Mouse (Mus musculus): ENCODE measurements around the gene 2300009A05Rik. TPM values are rescaled to one million over a fixed set of nuclear protein-coding genes. Genes with fewer than 3 reads are reported as not detected.

The 2300009A05Rik gene
- polyA plus RNA-seq, 2 experiments = 10.2 to 23.9 TPM

- no peak overlapping the region for H3K4me2 ChIP-seq (ENCODE audit: low read depth)
- TF ChIP-seq CTCF (IDR thresholded peaks at IDR 0.05; ENCODE audit: low read depth) = no peak
- no peak for TF ChIP-seq EP300 (IDR thresholded peaks at IDR 0.05; ENCODE audit: low read depth)
- no peak overlapping the region for H3K9ac ChIP-seq (replicated peaks)
- DNase-seq (ENCODE audit: low read depth in 3 of 3, low spot score in 3 of 3) (no peak), ATAC-seq (ENCODE audit: insufficient read depth) (no peak)
- no peaks in the 10 kb centered on the region for H3K36me3 ChIP-seq (replicated peaks; ENCODE audit: control insufficient read depth, insufficient read depth, low read depth)
- H3K27me3 ChIP-seq (ENCODE audit: control insufficient read depth, insufficient read depth, low read length) = no peaks in the 10 kb centered on the region
- no peak overlapping the region for H3K27ac ChIP-seq
- H3K4me1 ChIP-seq (replicated peaks; ENCODE audit: control insufficient read depth in 2 of 2, insufficient read depth in 2 of 2, low read length in 1 of 2) = peaks cover 13 to 14% of the 10 kb centered on the region in 2 experiments
- no peaks in the 10 kb centered on the region for H3K9me3 ChIP-seq (ENCODE audit: control insufficient read depth, low read length)
- no peak overlapping the region for H3K4me3 ChIP-seq (ENCODE audit: insufficient read depth in 1 of 2, low read depth in 2 of 2, low read length in 2 of 2)
- 70% methylated on average over 3 of the region's 3 CpGs for WGBS (ENCODE audit: insufficient replicate concordance)
These were observed 18.7 kb downstream of the 2300009A05Rik start for GRCm38 (mm10) chr9:63380326-63380725.

- no peaks in the 10 kb centered on the region for H3K27me3 ChIP-seq (ENCODE audit: control insufficient read depth, insufficient read depth, low read length)
- ATAC-seq (ENCODE audit: insufficient read depth) = no peak
- peak overlapping the region; percentile 82 for H3K4me2 ChIP-seq (ENCODE audit: low read depth)
- peaks cover 9 to 11% of the 10 kb centered on the region in 2 experiments for H3K4me1 ChIP-seq (replicated peaks; ENCODE audit: control insufficient read depth in 2 of 2, insufficient read depth in 2 of 2, low read length in 1 of 2)
- H3K36me3 ChIP-seq (replicated peaks; ENCODE audit: control insufficient read depth, insufficient read depth, low read depth) = no peaks in the 10 kb centered on the region
- H3K27ac ChIP-seq = no peak overlapping the region
- H3K4me3 ChIP-seq (ENCODE audit: insufficient read depth in 1 of 2, low read depth in 2 of 2, low read length in 2 of 2) = peak overlapping the region; percentile 82 to 95
- DNase-seq (ENCODE audit: low read depth in 3 of 3, low spot score in 3 of 3) = no peak
- no peaks in the 10 kb centered on the region for H3K9me3 ChIP-seq (ENCODE audit: control insufficient read depth, low read length)
- peak overlapping the region; percentile 78 for H3K9ac ChIP-seq (replicated peaks)
- TF ChIP-seq CTCF (IDR thresholded peaks at IDR 0.05; ENCODE audit: low read depth) (no peak), EP300 (IDR thresholded peaks at IDR 0.05; ENCODE audit: low read depth) (no peak)
- 15% methylated on average over 8 of the region's 8 CpGs for WGBS (ENCODE audit: insufficient replicate concordance)
These were observed 20.9 kb downstream of the 2300009A05Rik start for GRCm38 (mm10) chr9:63378174-63378573.

- Histone ChIP-seq H3K4me3 (ENCODE audit: insufficient read depth in 1 of 2, low read depth in 2 of 2, low read length in 2 of 2) (peak within 1 kb of the TSS; percentile 82 to 95), H3K27me3 (ENCODE audit: control insufficient read depth, insufficient read depth, low read length) (no peaks in the 10 kb centered on the region), H3K36me3 (replicated peaks; ENCODE audit: control insufficient read depth, insufficient read depth, low read depth) (no peaks in the 10 kb centered on the region), H3K4me2 (ENCODE audit: low read depth) (peak within 1 kb of the TSS; percentile 82), H3K4me1 (replicated peaks; ENCODE audit: control insufficient read depth in 2 of 2, insufficient read depth in 2 of 2, low read length in 1 of 2) (peaks cover 9% of the 10 kb centered on the region in 2 experiments), H3K9me3 (ENCODE audit: control insufficient read depth, low read length) (no peaks in the 10 kb centered on the region), H3K9ac (replicated peaks) (peak within 1 kb of the TSS; percentile 78), H3K27ac (peak within 1 kb of the TSS; percentile 50)
- ATAC-seq (ENCODE audit: insufficient read depth) (peak; percentile 93), DNase-seq (ENCODE audit: low read depth in 3 of 3, low spot score in 3 of 3) (peak; percentile 76 to 82 (median 78))
- under 1% methylated on average over 58 of the region's 58 CpGs for WGBS (ENCODE audit: insufficient replicate concordance)
- TF ChIP-seq EP300 (IDR thresholded peaks at IDR 0.05; ENCODE audit: low read depth) = peak; percentile 26; the same call in 1 of the 2 replicates
- TF ChIP-seq CTCF (IDR thresholded peaks at IDR 0.05; ENCODE audit: low read depth) = no peak
These were observed 21.5 kb downstream of the 2300009A05Rik start, which contains the start of gene Map2k5 for GRCm38 (mm10) chr9:63377270-63378142. Map2k5 (minus strand) TSS chr9:63377902.

DNA sequence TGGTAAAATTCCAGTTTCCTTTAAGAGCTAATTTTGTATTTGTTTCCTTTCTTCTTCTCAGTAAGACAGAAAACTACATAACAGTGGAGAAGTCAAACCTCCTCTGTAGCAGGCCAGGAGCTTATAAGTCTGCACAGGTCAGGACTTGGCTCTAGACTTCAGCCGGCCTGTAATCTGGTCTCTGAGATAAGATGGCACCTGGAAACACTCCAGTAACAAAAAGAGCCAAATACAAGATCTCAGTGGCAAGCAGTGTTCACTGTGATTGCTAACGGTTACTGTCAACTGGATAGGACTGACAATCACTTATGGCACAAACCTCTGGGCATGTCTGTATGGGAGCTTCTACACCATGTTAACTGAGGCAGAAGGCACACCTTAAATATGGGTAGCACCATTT is 25.7 kb downstream of the 2300009A05Rik start:
- Histone ChIP-seq H3K36me3 (replicated peaks; ENCODE audit: control insufficient read depth, insufficient read depth, low read depth) (peaks cover 2% of the 10 kb centered on the region), H3K9me3 (ENCODE audit: control insufficient read depth, low read length) (no peaks in the 10 kb centered on the region), H3K4me2 (ENCODE audit: low read depth) (no peak overlapping the region), H3K4me1 (replicated peaks; ENCODE audit: control insufficient read depth in 2 of 2, insufficient read depth in 2 of 2, low read length in 1 of 2) (peaks cover 5 to 9% of the 10 kb centered on the region in 2 experiments), H3K27ac (no peak overlapping the region), H3K27me3 (ENCODE audit: control insufficient read depth, insufficient read depth, low read length) (no peaks in the 10 kb centered on the region), H3K9ac (replicated peaks) (no peak overlapping the region), H3K4me3 (ENCODE audit: insufficient read depth in 1 of 2, low read depth in 2 of 2, low read length in 2 of 2) (no peak overlapping the region)
- ATAC-seq (ENCODE audit: insufficient read depth) (no peak), DNase-seq (ENCODE audit: low read depth in 3 of 3, low spot score in 3 of 3) (no peak)
- TF ChIP-seq CTCF (IDR thresholded peaks at IDR 0.05; ENCODE audit: low read depth) (no peak), EP300 (IDR thresholded peaks at IDR 0.05; ENCODE audit: low read depth) (no peak)
- WGBS (ENCODE audit: insufficient replicate concordance) = 27% methylated on average over 2 of the region's 2 CpGs

GRCm38 (mm10) chr9:63372541-63372940 is 26.5 kb downstream of the 2300009A05Rik start:
- no peak for DNase-seq (ENCODE audit: low read depth in 3 of 3, low spot score in 3 of 3)
- peaks cover 4 to 9% of the 10 kb centered on the region in 2 experiments for H3K4me1 ChIP-seq (replicated peaks; ENCODE audit: control insufficient read depth in 2 of 2, insufficient read depth in 2 of 2, low read length in 1 of 2)
- no peaks in the 10 kb centered on the region for H3K9me3 ChIP-seq (ENCODE audit: control insufficient read depth, low read length)
- H3K36me3 ChIP-seq (replicated peaks; ENCODE audit: control insufficient read depth, insufficient read depth, low read depth) = peaks cover 2% of the 10 kb centered on the region
- no peak overlapping the region for H3K27ac ChIP-seq
- H3K27me3 ChIP-seq (ENCODE audit: control insufficient read depth, insufficient read depth, low read length) = no peaks in the 10 kb centered on the region
- no peak for ATAC-seq (ENCODE audit: insufficient read depth)
- no peak overlapping the region for H3K9ac ChIP-seq (replicated peaks)
- TF ChIP-seq CTCF (IDR thresholded peaks at IDR 0.05; ENCODE audit: low read depth) = no peak
- no peak for TF ChIP-seq EP300 (IDR thresholded peaks at IDR 0.05; ENCODE audit: low read depth)
- 75% methylated on average over 8 of the region's 8 CpGs for WGBS (ENCODE audit: insufficient replicate concordance)
- no peak overlapping the region for H3K4me3 ChIP-seq (ENCODE audit: insufficient read depth in 1 of 2, low read depth in 2 of 2, low read length in 2 of 2)
- H3K4me2 ChIP-seq (ENCODE audit: low read depth) = no peak overlapping the region
